Mouse (Mus musculus): ENCODE data around the gene Ltbp1.

Ltbp1 gene

GRCm38 (mm10) chr17:75069232-75069631, 63.9 kb downstream of the Ltbp1 start:
- DNase-seq = no peak

GRCm38 (mm10) chr17:75071174-75071573, 65.8 kb downstream of the Ltbp1 start:
- DNase-seq = no peak

DNA sequence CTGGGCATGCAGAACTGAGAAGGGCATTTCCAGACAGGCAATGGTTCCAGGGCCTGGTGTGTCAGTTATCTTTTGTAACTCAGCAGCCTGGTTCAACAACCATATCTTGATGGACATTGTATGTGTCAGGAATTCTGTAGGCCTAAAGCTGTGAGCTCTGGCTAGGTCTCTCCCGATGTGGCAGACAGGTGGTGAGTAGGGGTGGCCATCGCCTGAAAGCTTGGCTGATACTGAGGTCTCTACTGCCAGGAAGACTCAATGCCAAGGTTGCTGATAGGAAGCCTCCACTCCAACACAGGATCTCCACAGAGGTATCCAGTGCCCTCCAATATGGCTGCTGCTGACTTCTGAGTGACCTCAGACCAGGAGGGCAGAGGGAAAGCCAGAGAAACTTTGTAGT, 66.4 kb downstream of the Ltbp1 start:
- peak; percentile 71 to 77 for DNase-seq

DNA sequence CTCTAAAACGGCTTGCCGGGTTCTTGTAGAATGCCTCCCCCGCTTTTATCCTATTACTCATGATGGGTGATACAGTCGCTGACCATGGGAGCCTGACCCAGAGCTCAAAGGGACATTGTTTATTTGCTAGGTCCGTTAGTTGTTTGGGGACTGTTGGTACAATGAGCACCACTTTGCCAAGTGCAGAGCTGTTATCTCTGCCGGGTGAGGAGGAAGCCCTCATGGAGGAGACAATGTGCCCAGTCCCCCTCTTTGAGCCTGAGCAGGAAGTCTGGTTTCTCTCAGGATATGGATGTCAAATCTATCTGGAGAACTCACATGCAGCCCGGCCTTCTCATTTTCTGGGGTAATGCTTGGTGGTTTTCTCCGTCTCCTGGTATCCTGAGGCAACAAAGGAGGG, 68.5 kb downstream of the Ltbp1 start:
- DNase-seq = no peak

DNA sequence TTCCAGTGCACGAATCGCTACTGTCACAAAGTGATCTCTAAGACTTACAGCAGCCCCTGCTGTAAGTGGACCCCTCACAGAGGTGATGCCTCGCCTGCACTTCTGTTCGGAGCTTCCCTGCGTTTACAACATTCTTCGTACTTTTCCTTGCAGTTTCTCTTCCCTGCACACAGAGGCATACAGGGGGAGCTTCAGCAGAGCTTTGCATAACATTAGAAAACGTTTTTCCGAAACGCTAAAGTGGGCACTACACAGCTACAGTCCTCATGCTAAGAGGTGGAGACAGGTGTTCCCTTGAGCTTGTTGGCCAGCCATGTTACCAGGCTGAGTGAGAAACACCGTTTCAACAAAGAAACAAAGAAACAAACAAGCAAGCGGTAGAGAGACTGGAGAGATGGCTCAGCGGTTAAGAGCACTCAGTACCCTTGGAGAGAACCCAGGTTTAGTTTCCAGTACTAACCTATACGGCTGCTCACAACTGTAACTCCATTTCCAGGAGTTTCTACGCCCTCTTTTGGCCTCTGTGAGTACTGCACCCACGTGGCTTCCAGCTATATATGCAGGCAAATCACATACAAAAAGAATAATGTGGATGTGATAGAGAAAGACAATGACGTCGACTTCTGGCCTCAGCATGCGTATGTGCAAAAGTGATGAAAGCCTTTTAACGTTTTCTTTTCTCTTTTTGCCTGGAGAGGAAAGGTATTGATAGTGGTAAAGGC, 69.8 kb downstream of the Ltbp1 start:
- peak; percentile 32 to 36 for DNase-seq

DNA sequence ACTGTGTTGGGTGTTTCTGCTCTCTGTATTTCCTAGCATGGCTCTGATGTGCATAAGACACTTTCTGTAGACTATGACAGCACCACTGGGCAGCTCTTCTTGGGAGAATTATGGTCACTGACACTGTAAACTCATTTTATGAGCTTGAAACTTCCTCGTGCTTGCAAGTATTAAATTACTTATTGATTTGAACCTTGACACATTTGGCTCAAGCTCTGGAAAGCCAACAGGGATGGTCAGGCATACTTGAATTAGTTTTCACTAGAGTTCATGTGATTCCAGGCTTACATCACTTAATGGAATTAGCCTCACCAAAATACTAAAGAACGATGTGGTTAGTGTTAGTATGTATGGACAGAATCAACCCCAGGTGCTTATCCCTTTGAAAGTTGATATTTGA, 76.0 kb downstream of the Ltbp1 start:
- DNase-seq = no peak

DNA sequence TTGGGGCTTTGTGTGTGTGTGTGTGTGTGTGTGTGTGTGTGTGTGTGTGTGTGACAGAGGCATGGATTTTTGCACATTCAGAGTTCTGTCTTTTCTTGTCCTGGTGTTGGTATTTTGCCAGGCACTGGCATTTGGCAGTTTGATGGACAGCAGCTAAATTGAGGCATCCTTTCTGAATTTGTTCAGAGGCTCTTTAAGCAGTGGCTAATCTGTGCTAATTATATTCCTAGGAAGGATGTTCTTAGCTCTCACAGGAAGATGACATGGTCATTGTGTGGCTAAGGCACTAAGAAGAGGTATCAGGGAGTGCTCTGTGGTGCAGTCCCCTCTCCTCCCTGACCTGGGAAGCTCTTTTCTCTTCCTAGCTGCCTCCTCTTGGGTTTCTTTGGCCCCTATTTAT, 77.1 kb downstream of the Ltbp1 start:
- peak; percentile 15 to 22 for DNase-seq

DNA sequence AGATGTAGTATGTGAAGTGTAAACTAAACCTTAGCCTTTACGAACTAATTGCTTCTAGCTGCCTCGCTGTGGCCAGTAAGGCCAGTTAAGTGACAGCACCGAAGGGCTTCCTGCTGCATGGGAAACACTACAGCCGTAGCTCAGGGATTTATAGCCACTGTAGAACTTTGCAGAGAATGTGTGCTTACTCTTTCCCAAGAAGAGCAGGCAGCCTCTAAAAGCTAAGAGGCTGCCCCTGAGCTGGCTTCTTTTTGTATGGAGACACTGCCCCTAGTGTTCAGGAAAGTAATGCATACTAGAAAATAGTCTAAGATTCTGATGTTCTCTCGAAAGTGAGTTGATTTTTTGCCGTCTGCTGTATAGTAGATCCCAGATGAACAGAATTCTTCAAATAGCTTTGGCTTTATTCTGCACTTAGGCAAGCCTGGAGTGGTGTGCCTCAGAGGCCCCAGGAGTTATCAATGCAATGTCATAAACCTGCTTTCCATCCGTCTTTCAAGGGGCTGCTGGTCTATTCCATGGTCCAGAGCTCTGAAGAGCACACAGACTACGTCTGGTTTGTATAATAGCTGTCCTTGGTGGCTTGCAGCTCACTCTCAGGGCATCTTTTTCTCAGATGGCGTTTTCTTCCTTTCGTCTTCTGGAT, 82.1 kb downstream of the Ltbp1 start:
- peak; percentile 53 to 69 for DNase-seq

DNA sequence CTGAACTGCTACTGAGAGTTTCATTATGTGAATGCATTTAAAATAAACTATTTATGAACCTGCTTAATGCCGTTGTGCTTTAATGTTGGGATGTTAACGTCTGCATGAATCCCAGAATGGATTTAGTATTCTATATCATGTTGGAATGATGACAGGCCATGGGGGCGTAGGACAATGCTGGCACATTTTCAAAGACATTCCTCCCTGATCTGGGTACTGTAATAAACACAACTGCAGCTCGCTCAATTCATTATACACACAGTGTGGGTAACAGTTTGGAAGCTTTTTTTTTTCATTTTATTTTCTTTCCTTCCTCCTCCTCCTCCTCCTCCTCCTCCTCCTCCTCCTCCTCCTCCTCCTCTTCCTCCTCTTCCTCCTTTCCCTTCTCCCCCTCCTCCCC, 82.9 kb downstream of the Ltbp1 start:
- DNase-seq = no peak

GRCm38 (mm10) chr17:75088727-75089126, 83.4 kb downstream of the Ltbp1 start:
- peak; percentile 75 to 79 for DNase-seq

GRCm38 (mm10) chr17:75090556-75090955, 85.2 kb downstream of the Ltbp1 start:
- DNase-seq = no peak

- no peak for DNase-seq
These were observed 88.2 kb downstream of the Ltbp1 start for GRCm38 (mm10) chr17:75093563-75093962.

GRCm38 (mm10) chr17:75094591-75094990, 89.2 kb downstream of the Ltbp1 start:
- DNase-seq = no peak

DNA sequence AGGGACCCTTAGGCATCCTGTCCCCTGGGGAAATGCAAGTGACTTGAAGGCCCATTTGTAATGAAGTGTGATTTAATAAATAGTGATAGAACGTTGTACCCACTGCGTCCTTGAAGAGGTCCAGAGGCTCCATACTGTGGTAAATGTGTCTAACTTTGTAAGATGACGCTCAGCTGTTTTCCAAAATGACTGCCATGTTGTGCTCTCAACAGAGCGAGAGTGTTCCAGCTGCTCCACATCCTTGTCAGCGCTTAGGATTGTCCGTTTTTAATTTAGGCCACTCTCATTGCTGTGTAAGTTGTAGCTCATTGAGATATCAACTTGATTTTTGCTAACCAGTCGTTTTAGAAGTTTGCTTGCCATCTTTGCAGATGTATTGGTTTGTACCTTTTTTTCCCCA, 91.4 kb downstream of the Ltbp1 start:
- no peak for DNase-seq

DNA sequence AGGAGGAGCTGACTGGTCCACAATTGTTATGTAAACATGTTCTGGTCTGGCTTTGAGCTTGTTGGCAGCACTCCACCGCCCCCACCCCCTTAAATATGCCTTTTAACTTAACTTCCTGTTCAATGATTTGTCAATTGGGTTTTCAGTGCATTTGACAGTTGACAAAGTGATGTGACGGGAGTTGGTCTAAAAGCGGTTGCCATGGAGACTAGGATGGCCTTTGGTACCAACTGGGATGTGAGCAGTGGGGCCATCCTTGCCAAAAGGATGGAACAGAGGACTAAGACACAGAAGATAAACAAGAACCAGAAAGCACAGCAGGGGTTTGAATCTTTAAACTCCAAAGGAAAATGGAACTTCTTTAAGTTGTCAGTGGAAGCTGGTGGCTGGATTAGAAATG, 92.0 kb downstream of the Ltbp1 start:
- DNase-seq = no peak

- no peak for DNase-seq
These were observed 95.8 kb downstream of the Ltbp1 start for GRCm38 (mm10) chr17:75101215-75101614.

DNA sequence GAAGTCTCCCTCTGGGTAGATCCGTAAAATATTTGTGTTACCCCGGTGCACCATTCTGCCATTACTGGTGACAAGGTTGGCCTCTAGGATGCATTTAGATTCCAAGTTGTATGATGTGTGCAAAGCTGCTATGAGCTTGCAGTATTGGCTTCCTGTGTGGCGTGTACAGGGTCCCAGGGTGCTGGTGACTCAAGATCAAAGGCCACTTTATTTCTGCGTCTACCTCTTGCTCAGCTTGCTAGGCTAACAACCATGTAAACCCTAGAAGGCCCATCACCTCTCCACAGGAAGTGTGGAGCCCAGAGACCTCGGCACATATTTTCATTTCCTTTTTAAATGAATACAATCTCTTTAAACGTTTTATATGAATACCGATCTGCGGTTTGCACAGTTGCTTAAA, 96.6 kb downstream of the Ltbp1 start:
- DNase-seq = no peak

GRCm38 (mm10) chr17:75107412-75107811, 102.0 kb downstream of the Ltbp1 start:
- peak; percentile 61 to 69 for DNase-seq

DNA sequence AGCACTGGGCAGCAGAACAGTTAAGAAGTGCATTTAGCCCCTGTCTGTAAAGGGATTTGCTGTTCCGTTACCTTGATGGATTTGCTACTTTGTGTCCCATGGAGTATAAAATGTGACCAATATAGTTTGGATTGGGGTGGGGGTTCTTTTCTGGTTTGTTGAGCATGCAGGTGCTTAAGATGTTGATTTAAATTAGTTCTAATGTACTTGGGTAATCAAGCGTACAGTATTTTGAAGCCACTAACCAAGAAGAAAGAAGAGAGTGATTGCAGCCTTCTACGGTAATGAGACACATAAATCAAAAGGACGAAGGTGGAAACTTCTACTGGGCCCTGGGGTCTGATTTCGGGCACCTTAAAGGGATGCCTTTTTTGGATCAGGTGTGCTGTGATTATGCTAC, 102.5 kb downstream of the Ltbp1 start:
- no peak for DNase-seq

DNA sequence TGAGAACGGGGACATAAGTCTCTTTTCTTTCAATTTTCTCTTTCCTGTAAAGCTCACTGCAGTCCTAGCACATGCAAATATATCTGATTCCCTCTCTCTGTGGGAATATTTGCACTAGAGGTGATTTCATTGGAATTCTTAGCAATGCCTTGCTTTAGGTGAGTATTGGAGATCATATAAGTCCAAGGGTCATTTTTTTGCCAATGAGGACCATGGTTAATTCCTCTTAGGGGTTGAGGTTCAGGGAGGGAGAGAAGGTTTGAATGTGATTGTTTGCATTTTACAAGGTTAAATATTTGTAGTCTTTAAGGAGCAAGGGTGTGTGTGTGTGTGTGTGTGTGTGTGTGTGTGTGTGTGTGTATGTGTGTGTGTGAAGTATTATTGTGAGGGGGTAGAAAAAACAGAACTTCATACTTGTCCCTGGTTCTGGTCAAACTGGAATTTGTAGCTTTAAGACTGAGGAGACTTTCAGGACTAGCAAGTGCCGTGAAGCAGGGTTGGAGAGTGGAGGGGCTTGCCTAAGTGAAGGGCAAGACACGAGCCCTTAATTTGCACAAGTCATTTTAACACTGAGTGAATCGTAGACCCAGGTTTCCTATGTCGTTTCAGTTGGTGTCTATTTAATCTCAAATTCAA, 103.8 kb downstream of the Ltbp1 start:
- no peak for DNase-seq

DNA sequence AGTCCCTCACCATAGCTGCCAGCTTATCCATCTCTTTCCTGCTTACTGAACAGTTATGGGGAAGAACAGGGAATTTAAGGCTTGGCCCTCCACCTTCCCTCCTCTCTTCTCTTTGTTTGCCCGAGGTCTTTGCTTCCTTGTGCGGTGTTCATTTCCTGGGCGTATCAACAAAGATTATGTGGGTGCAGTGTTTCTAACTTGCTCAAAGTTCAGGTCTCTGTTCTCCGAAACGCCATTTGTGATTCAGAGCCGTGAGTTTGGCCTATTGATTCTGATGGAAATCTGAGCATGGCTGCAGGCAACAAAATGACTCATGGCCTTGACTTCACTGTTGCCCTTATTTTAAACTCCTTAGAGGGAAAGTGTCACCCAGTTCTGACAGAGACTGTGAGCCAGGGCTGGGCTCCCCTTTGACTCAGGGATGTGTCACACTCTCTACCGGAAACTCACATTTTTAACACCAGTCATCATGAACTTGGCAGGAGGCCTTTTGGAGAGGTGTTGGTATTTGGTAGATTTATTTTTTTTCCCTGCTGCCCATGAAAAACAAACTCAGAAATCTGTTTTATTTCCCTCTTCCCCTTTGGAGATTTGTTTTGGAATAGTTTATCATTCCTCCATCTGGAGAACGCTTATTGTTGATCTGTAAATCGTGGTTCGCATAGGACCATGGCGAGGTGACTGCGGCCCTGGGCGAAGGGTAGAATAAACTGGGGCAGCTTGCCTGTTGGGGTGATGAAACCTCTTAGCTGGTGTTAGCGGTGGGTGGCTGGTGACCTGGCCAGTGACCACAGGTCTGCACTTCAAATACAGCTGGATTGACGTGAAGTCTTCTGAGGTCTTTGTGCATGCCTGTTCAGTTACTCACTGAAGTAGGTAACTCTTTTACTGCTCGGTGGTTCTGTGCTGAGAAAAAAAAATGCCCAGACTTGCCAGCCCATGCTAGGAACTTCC, 105.2 kb downstream of the Ltbp1 start:
- DNase-seq = no peak

GRCm38 (mm10) chr17:75115594-75115993, 110.2 kb downstream of the Ltbp1 start:
- DNase-seq = no peak

- DNase-seq = no peak
These were observed 113.5 kb downstream of the Ltbp1 start for GRCm38 (mm10) chr17:75118896-75119295.

All from cerebellum, postnatal 10 days (tissue).